15 mouse cellular contexts compared by ENCODE assay signal in genomic region chr6:32793163-32793562, GRCm38 (mm10).
"Had no signal": no experiment of that assay in that cellular context is flagged by ENCODE, and none has a peak within 500 bp of the region (broad histone marks: within the 10 kb centered on the region; RNA-seq: fewer than 3 reads in every experiment).

No protein-coding gene starts in this region.

- H3K4me2 ChIP-seq: lung, embryonic 14.5 days; midbrain, embryonic 11.5 days; midbrain, embryonic 13.5 days; midbrain, embryonic 15.5 days; neural tube, embryonic 12.5 days had no signal

- ATAC-seq: midbrain, embryonic 13.5 days; midbrain, embryonic 15.5 days had no signal

- DNase-seq: lung, adult 18-20 months; lung, embryonic 14.5 days; lung, postnatal 10 days; right cerebral cortex, postnatal 14 days; right cerebral cortex, postnatal 4 days; spleen, adult 18-20 months; thymus, adult 18-20 months; thymus, postnatal 14 days; thymus, postnatal 36 days had no signal

- H3K4me3 ChIP-seq: megakaryocyte, embryonic 14.5 days; midbrain, embryonic 13.5 days; midbrain, embryonic 15.5 days; neural tube, embryonic 12.5 days had no signal

- H3K4me1 ChIP-seq: midbrain, embryonic 15.5 days; neural tube, embryonic 12.5 days had no signal

- H3K27ac ChIP-seq: macrophage; midbrain, embryonic 13.5 days; midbrain, embryonic 15.5 days; neural tube, embryonic 12.5 days had no signal

- H3K9ac ChIP-seq: lung, embryonic 14.5 days; midbrain, embryonic 13.5 days; midbrain, embryonic 15.5 days; neural tube, embryonic 12.5 days had no signal

- H3K36me3 ChIP-seq: midbrain, embryonic 15.5 days had no signal

- H3K27me3 ChIP-seq: megakaryocyte, embryonic 14.5 days; midbrain, embryonic 13.5 days; midbrain, embryonic 15.5 days; neural tube, embryonic 12.5 days had no signal

- H3K9me3 ChIP-seq: megakaryocyte, embryonic 14.5 days; midbrain, embryonic 13.5 days; midbrain, embryonic 15.5 days; neural tube, embryonic 12.5 days had no signal
